ENCODE assay signal across 8 mouse cellular contexts in the genomic region with DNA sequence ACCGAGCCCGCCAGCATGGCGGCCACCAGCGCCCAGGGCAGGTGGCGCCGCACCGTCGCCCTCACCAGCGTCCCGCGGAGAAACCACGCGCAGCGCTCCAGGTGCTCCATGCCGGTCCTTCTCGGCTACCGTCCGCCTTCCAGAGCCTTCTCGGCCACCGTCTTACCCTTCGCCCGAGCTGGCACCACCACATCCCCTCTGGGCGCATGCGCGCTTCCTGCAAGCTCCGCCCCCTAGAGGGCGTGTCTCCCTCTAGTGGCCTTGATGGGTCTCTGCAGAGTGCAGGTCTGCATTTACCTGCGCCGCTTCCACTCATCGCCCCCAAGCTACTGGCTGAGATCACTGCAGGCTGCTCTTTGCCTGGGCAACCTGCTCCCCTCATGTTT. TPM values are rescaled to one million over a fixed set of nuclear protein-coding genes. Genes with fewer than 3 reads are reported as not detected.
DNase-seq lines count a peak whose midpoint lies in the region; ATAC-seq and TF ChIP-seq lines count a peak whose summit lies in the region.

Gene Fitm2, minus strand, starts transcription at position 164 of the 386 bp plus-strand sequence.

- TF ChIP-seq POLR2A in bone marrow, adult 2 months (IDR thresholded peaks at IDR 0.05; ENCODE audit: borderline replicate concordance, control insufficient read depth, low read depth, low read length) = no peak

- TF ChIP-seq CTCF in bone marrow, adult 2 months (IDR thresholded peaks at IDR 0.05; ENCODE audit: control insufficient read depth, insufficient read depth, low read length) = peak; percentile 99

- 0% methylated on average over 30 of the region's 30 CpGs for WGBS in bone marrow, adult 2 months
- WGBS in embryonic facial prominence, embryonic 15.5 days = under 1% methylated on average over 30 of the region's 30 CpGs
- under 1% methylated on average over 30 of the region's 30 CpGs for WGBS in kidney, embryonic 14.5 days
- WGBS in limb, embryonic 15.5 days = under 1% methylated on average over 30 of the region's 30 CpGs

- H3K9ac ChIP-seq in embryonic facial prominence, embryonic 15.5 days = peak within 1 kb of the TSS; percentile 79
- peak within 1 kb of the TSS; percentile 78 for H3K9ac ChIP-seq in kidney, embryonic 14.5 days (ENCODE audit: low read depth, low read length)
- H3K9ac ChIP-seq in limb, embryonic 15.5 days = peak within 1 kb of the TSS; percentile 78

- ATAC-seq in embryonic facial prominence, embryonic 15.5 days (ENCODE audit: insufficient number of reproducible peaks, low FRiP score, low TSS enrichment, low read depth) = peak; percentile 92
- peak; percentile 95 for ATAC-seq in kidney, embryonic 14.5 days (ENCODE audit: low FRiP score, low TSS enrichment)
- ATAC-seq in limb, embryonic 15.5 days (ENCODE audit: insufficient number of reproducible peaks, low FRiP score, low TSS enrichment, low read depth) = peak; percentile 88

- peak; percentile 96 for DNase-seq in 416B (ENCODE audit: low read depth)
- DNase-seq in heart, adult 9 months (ENCODE audit: low spot score in 2 of 2) = peak; percentile 91 to 92
- DNase-seq in monocyte, adult 2 months (ENCODE audit: low read depth in 1 of 2, low spot score in 2 of 2) = peak; percentile 76 to 88
- peak; percentile 92 for DNase-seq in spleen, postnatal 36 days (ENCODE audit: low spot score in 2 of 2)

- H3K36me3 ChIP-seq in embryonic facial prominence, embryonic 15.5 days = peaks cover 18% of the 10 kb centered on the region; the same call in 1 of the 2 replicates
- H3K36me3 ChIP-seq in kidney, embryonic 14.5 days (ENCODE audit: control insufficient read depth, insufficient read depth, low read length) = peaks cover 13% of the 10 kb centered on the region
- peaks cover 24% of the 10 kb centered on the region for H3K36me3 ChIP-seq in limb, embryonic 15.5 days

- no peak within 1 kb of the TSS; the same call in 1 of the 2 replicates for H3K27ac ChIP-seq in bone marrow, adult 2 months (ENCODE audit: control insufficient read depth, insufficient read depth, low read depth, low read length, poor library complexity)
- peak within 1 kb of the TSS; percentile 71 for H3K27ac ChIP-seq in embryonic facial prominence, embryonic 15.5 days (replicated peaks)
- no peak within 1 kb of the TSS; the same call in 1 of the 2 replicates for H3K27ac ChIP-seq in kidney, embryonic 14.5 days (ENCODE audit: low read depth, low read length)
- H3K27ac ChIP-seq in limb, embryonic 15.5 days = peak within 1 kb of the TSS; percentile 71; the same call in 1 of the 2 replicates

- peak within 1 kb of the TSS; percentile 86 for H3K4me3 ChIP-seq in bone marrow, adult 2 months (replicated peaks; ENCODE audit: control insufficient read depth, low read depth, low read length)
- peak within 1 kb of the TSS; percentile 86 for H3K4me3 ChIP-seq in embryonic facial prominence, embryonic 15.5 days (replicated peaks)
- H3K4me3 ChIP-seq in kidney, embryonic 14.5 days (ENCODE audit: low read length) = peak within 1 kb of the TSS; percentile 90
- H3K4me3 ChIP-seq in limb, embryonic 15.5 days = peak within 1 kb of the TSS; percentile 82

- peak within 1 kb of the TSS; percentile 76 for H3K4me2 ChIP-seq in embryonic facial prominence, embryonic 15.5 days (replicated peaks)
- H3K4me2 ChIP-seq in kidney, embryonic 14.5 days (replicated peaks; ENCODE audit: low read depth, low read length) = peak within 1 kb of the TSS; percentile 88
- H3K4me2 ChIP-seq in limb, embryonic 15.5 days = peak within 1 kb of the TSS; percentile 81

- no peaks in the 10 kb centered on the region; the same call in 1 of the 2 replicates for H3K4me1 ChIP-seq in bone marrow, adult 2 months (ENCODE audit: control insufficient read depth, insufficient read depth, low read length)
- peaks cover 10% of the 10 kb centered on the region for H3K4me1 ChIP-seq in embryonic facial prominence, embryonic 15.5 days
- peaks cover 6% of the 10 kb centered on the region for H3K4me1 ChIP-seq in kidney, embryonic 14.5 days (ENCODE audit: control insufficient read depth, insufficient read depth, low read length)
- H3K4me1 ChIP-seq in limb, embryonic 15.5 days = peaks cover 15% of the 10 kb centered on the region

- H3K9me3 ChIP-seq in embryonic facial prominence, embryonic 15.5 days (replicated peaks) = no peaks in the 10 kb centered on the region
- H3K9me3 ChIP-seq in kidney, embryonic 14.5 days (ENCODE audit: control insufficient read depth, low read length) = no peaks in the 10 kb centered on the region
- H3K9me3 ChIP-seq in limb, embryonic 15.5 days = no peaks in the 10 kb centered on the region

- H3K27me3 ChIP-seq in embryonic facial prominence, embryonic 15.5 days = no peaks in the 10 kb centered on the region
- no peaks in the 10 kb centered on the region for H3K27me3 ChIP-seq in kidney, embryonic 14.5 days (ENCODE audit: control insufficient read depth, insufficient read depth, low read length)
- no peaks in the 10 kb centered on the region for H3K27me3 ChIP-seq in limb, embryonic 15.5 days

RNA-seq across cellular contexts. Expression of gene Fitm2, which starts in this region (rescaled TPM):
- polyA plus RNA-seq in bone marrow, adult 2 months (2011; ENCODE audit: insufficient read depth, insufficient read length, low replicate concordance, missing spikeins) = 1.6 and 4.5 TPM in 2 replicates
- 11.6 and 12.1 TPM in 2 replicates for polyA plus RNA-seq in embryonic facial prominence, embryonic 15.5 days (2015; fragmentation: Nextera tagmentation; extraction: Ambion mirVana)
- polyA plus RNA-seq in kidney, embryonic 14.5 days (2014; fragmentation: Nextera tagmentation; extraction: Ambion mirVana) = 5.0 and 9.3 TPM in 2 replicates
- polyA plus RNA-seq in limb, embryonic 15.5 days (2015; fragmentation: Nextera tagmentation; extraction: Ambion mirVana) = 12.5 and 14.6 TPM in 2 replicates

Comparison
In these comparisons a context has a peak if more than half of its experiments do, and no peak if none do; other contexts are left out.
1. H3K27ac ChIP-seq: peak in embryonic facial prominence, embryonic 15.5 days (single experiment) and limb, embryonic 15.5 days (single experiment); none in bone marrow, adult 2 months (single experiment) and kidney, embryonic 14.5 days (single experiment).
2. Peak in every context shown above with its lines, with median percentiles within 50 percentile points of each other: DNase-seq, H3K4me3 ChIP-seq, ATAC-seq, H3K4me2 ChIP-seq and H3K9ac ChIP-seq.